Mouse (Mus musculus): ENCODE results near the gene Olfr681.
A peak's percentile ranks its signal among the peaks of the same experiment; 100 is the strongest.
"Not testable (repeated sequence)": the region's sequence is repeated elsewhere in the genome, so short reads cannot be mapped to it uniquely, and the experiment has no call there.

Olfr681 gene

GRCm38 (mm10) chr7:105116536-105116935 is at the start of gene Olfr681:
Gene Olfr681 (plus strand): TSS chr7:105116836.
- DNase-seq (ENCODE audit: low spot score), result no peak

GRCm38 (mm10) chr7:105080905-105081304 is 35.7 kb upstream of the Olfr681 start, which contains the start of gene Olfr679:
Gene Olfr679 (plus strand): TSS chr7:105081205.
- no peak for DNase-seq (ENCODE audit: low spot score)

GRCm38 (mm10) chr7:105092717-105093116 is 23.9 kb upstream of the Olfr681 start, which contains the start of gene Olfr680-ps1:
Gene Olfr680-ps1 (minus strand): TSS chr7:105092817.
- not testable (repeated sequence) for DNase-seq (ENCODE audit: low spot score)

GRCm38 (mm10) chr7:105141275-105141674 is 24.6 kb downstream of the Olfr681 start:
- DNase-seq (ENCODE audit: low spot score), result no peak

GRCm38 (mm10) chr7:105146912-105147311 is 30.3 kb downstream of the Olfr681 start, which contains the start of gene Olfr683:
Gene Olfr683 (minus strand): TSS chr7:105147012.
- DNase-seq (ENCODE audit: low spot score), result no peak

- no peak for DNase-seq (ENCODE audit: low spot score)
Observed at GRCm38 (mm10) chr7:105163553-105163952, 46.9 kb downstream of the Olfr681 start, which contains the start of gene Olfr684. Gene Olfr684 (minus strand): TSS chr7:105163653.

GRCm38 (mm10) chr7:105170773-105171172 is 54.1 kb downstream of the Olfr681 start:
- peak; percentile 25 for DNase-seq (ENCODE audit: low spot score)
